Mouse (Mus musculus): ENCODE measurements around the gene March9. TPM values are rescaled to one million over a fixed set of nuclear protein-coding genes. Genes with fewer than 3 reads are reported as not detected.

March9 gene
- 0.16 and 0.39 TPM in 2 replicates for polyA plus RNA-seq (2014; fragmentation: Nextera tagmentation; extraction: Ambion mirVana)

DNA sequence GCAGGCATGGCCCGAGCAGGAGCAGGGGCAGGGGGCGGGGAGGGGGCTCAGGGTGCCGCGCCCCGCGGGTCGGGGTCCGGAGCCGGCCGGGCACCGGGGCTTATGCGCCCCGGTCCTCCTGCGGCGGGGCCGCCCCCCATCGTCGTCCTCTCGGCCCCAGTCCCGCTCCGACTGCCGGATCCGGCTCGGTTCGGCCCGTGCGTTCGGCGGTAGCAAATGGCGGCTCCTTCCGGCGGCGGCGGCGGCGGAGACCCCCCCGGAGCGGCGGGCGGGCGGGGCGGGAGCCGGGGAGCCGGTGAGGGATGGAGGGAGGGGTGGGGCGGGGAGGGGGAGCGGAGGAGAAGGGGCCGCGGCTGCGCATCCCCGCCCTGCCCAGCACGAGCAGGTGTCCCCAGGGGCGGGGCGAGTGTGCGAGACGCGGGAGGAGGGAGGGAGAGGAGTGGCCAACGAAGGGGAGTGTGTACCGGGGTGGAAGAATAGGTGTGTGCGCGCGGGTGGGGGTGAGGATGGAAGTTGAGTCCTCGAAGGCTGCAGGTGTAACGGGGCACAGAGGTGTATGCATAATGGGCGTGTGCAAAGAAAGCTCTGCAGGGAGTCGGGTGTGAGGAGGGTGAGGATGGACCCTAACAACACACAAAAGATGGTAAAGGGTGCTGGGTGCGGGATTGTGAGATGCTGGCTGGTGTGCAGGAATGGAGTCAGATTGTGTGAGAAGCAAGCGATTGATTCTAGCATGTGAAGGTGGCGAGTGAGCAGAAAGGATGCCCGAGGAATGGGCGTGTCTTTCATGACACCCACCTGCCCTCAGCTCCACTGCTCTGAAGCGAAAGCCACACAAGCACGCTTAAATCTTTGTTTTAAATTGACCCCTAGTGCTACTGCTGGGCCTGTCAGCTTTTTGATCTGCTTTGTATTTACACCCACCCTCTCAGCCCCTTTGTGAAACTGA, at the start of gene March9:
Gene March9 (minus strand): TSS at position 217 of the 949 bp plus-strand sequence.
- Histone ChIP-seq H3K9ac (ENCODE audit: low read length) (peak within 1 kb of the TSS; percentile 78), H3K9me3 (ENCODE audit: control insufficient read depth, low read length) (no peaks in the 10 kb centered on the region), H3K27me3 (ENCODE audit: control insufficient read depth, insufficient read depth, low read length) (peaks cover 39% of the 10 kb centered on the region), H3K4me3 (ENCODE audit: control insufficient read depth in 1 of 2, insufficient read depth in 1 of 2, low read depth in 1 of 2, low read length in 2 of 2) (peak within 1 kb of the TSS; percentile 56 to 77), H3K4me2 (ENCODE audit: low read length) (peak within 1 kb of the TSS; percentile 99), H3K4me1 (ENCODE audit: control insufficient read depth in 2 of 2, insufficient read depth in 2 of 2, low read length in 2 of 2) (peaks cover 9 to 27% of the 10 kb centered on the region in 2 experiments), H3K36me3 (ENCODE audit: control insufficient read depth, insufficient read depth, low read length) (peaks cover 11% of the 10 kb centered on the region), H3K27ac (replicated peaks in 1 of 2; ENCODE audit: control insufficient read depth in 1 of 2, insufficient read depth in 1 of 2, low read depth in 2 of 2, low read length in 2 of 2) (no peak within 1 kb of the TSS)
- 2% methylated on average over 54 of the region's 72 CpGs for WGBS
- no peak for ATAC-seq (ENCODE audit: insufficient number of reproducible peaks, insufficient read depth, low FRiP score, low read depth)

DNA sequence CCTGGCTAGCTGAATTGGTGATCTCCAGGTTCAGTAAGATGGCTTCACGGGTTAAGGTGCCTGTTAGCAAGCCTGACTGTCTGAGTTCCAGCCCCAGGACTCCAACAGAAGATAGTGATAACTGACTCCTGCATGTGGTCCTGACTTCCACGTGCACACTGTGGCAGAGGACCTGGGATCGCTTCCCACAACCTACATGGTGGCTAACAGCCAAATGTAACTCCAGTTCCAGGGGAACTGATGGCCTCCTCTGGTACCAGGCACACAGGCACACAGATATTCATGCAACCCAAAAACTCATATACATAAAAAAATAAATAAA, 48.2 kb upstream of the March9 start:
- no peaks in the 10 kb centered on the region for H3K27me3 ChIP-seq (ENCODE audit: control insufficient read depth, insufficient read depth, low read length)
- no peak overlapping the region for H3K27ac ChIP-seq (replicated peaks in 1 of 2; ENCODE audit: control insufficient read depth in 1 of 2, insufficient read depth in 1 of 2, low read depth in 2 of 2, low read length in 2 of 2)
- no peak overlapping the region for H3K4me3 ChIP-seq (ENCODE audit: control insufficient read depth in 1 of 2, insufficient read depth in 1 of 2, low read depth in 1 of 2, low read length in 2 of 2)
- H3K4me2 ChIP-seq (ENCODE audit: low read length), result no peak overlapping the region
- no peak for ATAC-seq (ENCODE audit: insufficient number of reproducible peaks, insufficient read depth, low FRiP score, low read depth)
- peaks cover 25% of the 10 kb centered on the region for H3K36me3 ChIP-seq (ENCODE audit: control insufficient read depth, insufficient read depth, low read length)
- H3K9me3 ChIP-seq (ENCODE audit: control insufficient read depth, low read length), result no peaks in the 10 kb centered on the region
- no peaks in the 10 kb centered on the region for H3K4me1 ChIP-seq (ENCODE audit: control insufficient read depth in 2 of 2, insufficient read depth in 2 of 2, low read length in 2 of 2)
- no peak overlapping the region for H3K9ac ChIP-seq (ENCODE audit: low read length)
- 70% methylated on average over 3 of the region's 3 CpGs for WGBS

DNA sequence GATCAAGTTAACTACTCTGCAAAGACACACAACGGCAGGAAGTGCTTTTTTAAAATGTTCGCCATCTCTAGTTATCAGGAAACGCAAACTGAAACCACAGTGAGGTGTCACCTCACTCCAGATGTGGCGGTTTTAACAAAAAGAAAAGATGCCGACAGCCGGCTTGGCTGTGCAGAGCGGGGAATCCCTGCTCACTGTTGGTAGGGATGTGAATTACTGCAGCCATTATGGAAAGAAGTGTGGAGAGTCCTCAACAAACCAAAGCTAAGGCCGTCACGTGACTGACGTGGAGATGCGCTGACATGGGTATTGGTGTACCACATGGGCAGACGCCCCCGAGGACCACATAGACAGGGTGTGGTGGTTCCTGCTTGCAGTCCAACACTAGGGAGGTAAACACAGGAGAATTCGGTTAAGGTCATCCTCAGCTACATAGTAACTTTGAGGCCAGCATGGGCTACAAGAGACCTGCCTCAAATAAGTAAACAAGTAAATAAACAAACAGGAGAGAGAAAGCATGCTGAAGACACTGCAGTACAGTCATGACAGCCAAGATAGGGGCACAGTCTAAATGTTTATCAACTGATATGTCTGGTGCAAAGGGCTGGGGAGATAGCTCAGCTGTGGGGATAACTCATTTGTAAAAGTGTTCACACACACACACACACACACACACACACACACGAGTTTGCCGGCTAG, 47.7 kb upstream of the March9 start:
- no peak overlapping the region for H3K9ac ChIP-seq (ENCODE audit: low read length)
- H3K27me3 ChIP-seq (ENCODE audit: control insufficient read depth, insufficient read depth, low read length), result no peaks in the 10 kb centered on the region
- no peaks in the 10 kb centered on the region for H3K9me3 ChIP-seq (ENCODE audit: control insufficient read depth, low read length)
- H3K36me3 ChIP-seq (ENCODE audit: control insufficient read depth, insufficient read depth, low read length), result peaks cover 20% of the 10 kb centered on the region
- no peak for ATAC-seq (ENCODE audit: insufficient number of reproducible peaks, insufficient read depth, low FRiP score, low read depth)
- 85% methylated on average over 16 of the region's 16 CpGs for WGBS
- H3K4me2 ChIP-seq (ENCODE audit: low read length), result no peak overlapping the region
- H3K27ac ChIP-seq (replicated peaks in 1 of 2; ENCODE audit: control insufficient read depth in 1 of 2, insufficient read depth in 1 of 2, low read depth in 2 of 2, low read length in 2 of 2), result no peak overlapping the region
- no peaks in the 10 kb centered on the region for H3K4me1 ChIP-seq (ENCODE audit: control insufficient read depth in 2 of 2, insufficient read depth in 2 of 2, low read length in 2 of 2)
- no peak overlapping the region for H3K4me3 ChIP-seq (ENCODE audit: control insufficient read depth in 1 of 2, insufficient read depth in 1 of 2, low read depth in 1 of 2, low read length in 2 of 2)

DNA sequence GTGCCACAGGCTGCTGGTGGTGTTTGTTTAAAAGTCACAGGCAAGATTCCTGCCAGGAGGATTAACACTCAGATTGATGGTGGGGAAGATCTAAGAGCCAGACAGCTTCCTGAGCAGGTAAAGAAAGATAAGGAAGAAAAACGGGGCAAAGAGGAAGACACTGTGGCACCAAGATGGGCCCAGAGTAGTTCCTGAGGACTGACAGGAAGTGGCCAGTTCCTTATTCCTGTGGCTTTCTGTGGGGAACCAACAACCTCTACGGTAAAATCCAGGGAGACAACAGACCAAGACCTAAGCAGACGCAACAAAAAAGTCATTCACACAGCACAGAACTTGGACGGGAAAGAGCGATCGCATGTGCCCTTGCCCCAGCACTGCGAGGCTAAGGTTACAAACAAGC, 43.6 kb upstream of the March9 start:
- Histone ChIP-seq H3K36me3 (ENCODE audit: control insufficient read depth, insufficient read depth, low read length) (peaks cover 28% of the 10 kb centered on the region), H3K27ac (replicated peaks in 1 of 2; ENCODE audit: control insufficient read depth in 1 of 2, insufficient read depth in 1 of 2, low read depth in 2 of 2, low read length in 2 of 2) (no peak overlapping the region), H3K27me3 (ENCODE audit: control insufficient read depth, insufficient read depth, low read length) (no peaks in the 10 kb centered on the region), H3K4me2 (ENCODE audit: low read length) (no peak overlapping the region), H3K9ac (ENCODE audit: low read length) (no peak overlapping the region), H3K9me3 (ENCODE audit: control insufficient read depth, low read length) (no peaks in the 10 kb centered on the region), H3K4me1 (ENCODE audit: control insufficient read depth in 2 of 2, insufficient read depth in 2 of 2, low read length in 2 of 2) (no peaks in the 10 kb centered on the region), H3K4me3 (ENCODE audit: control insufficient read depth in 1 of 2, insufficient read depth in 1 of 2, low read depth in 1 of 2, low read length in 2 of 2) (no peak overlapping the region)
- 71% methylated on average over 7 of the region's 7 CpGs for WGBS
- ATAC-seq (ENCODE audit: insufficient number of reproducible peaks, insufficient read depth, low FRiP score, low read depth), result no peak

DNA sequence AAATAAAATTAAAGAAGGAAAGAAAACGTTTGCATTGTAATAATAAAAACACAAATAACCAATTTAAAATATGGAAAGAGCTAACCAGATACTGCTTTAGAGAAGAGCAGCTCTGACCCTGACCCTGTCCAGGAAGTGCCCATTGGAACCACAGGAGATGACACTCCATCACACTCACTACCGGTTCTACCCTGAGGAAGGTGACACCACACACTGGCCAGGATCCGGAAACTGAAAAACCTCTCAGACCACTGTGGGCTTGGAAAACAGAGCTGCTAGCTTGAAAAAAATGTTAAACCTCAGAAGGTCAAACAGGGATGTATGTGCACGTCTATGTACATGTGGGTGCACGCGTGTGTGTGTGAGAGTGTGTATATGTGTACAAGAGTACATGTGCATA, 41.2 kb upstream of the March9 start:
- no peak overlapping the region for H3K4me3 ChIP-seq (ENCODE audit: control insufficient read depth in 1 of 2, insufficient read depth in 1 of 2, low read depth in 1 of 2, low read length in 2 of 2)
- 76% methylated on average over 6 of the region's 6 CpGs for WGBS
- no peaks in the 10 kb centered on the region for H3K9me3 ChIP-seq (ENCODE audit: control insufficient read depth, low read length)
- no peaks in the 10 kb centered on the region for H3K4me1 ChIP-seq (ENCODE audit: control insufficient read depth in 2 of 2, insufficient read depth in 2 of 2, low read length in 2 of 2)
- no peak overlapping the region for H3K27ac ChIP-seq (replicated peaks in 1 of 2; ENCODE audit: control insufficient read depth in 1 of 2, insufficient read depth in 1 of 2, low read depth in 2 of 2, low read length in 2 of 2)
- H3K9ac ChIP-seq (ENCODE audit: low read length), result no peak overlapping the region
- ATAC-seq (ENCODE audit: insufficient number of reproducible peaks, insufficient read depth, low FRiP score, low read depth), result no peak
- peaks cover 36% of the 10 kb centered on the region for H3K36me3 ChIP-seq (ENCODE audit: control insufficient read depth, insufficient read depth, low read length)
- no peaks in the 10 kb centered on the region for H3K27me3 ChIP-seq (ENCODE audit: control insufficient read depth, insufficient read depth, low read length)
- no peak overlapping the region for H3K4me2 ChIP-seq (ENCODE audit: low read length)

DNA sequence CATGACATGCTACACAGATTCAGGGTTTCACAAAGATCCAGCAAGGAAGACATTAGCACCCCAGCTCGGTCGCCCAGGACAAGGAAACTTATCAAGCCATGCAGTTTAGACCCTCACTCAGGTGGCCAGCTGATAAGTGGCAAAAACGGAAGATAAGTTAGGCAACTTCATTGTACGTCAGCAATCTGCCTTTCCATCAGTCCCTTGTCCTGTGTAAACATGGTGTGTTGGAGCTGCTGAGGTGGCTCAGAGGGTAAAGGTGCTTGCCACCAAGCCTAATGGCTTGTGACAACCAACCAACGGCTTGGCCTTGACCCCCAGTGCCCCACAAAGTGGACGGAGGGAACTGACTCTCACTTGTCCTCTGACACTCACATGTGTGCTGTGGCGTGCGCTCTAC, 40.4 kb upstream of the March9 start:
- no peak overlapping the region for H3K4me2 ChIP-seq (ENCODE audit: low read length)
- no peak overlapping the region for H3K27ac ChIP-seq (replicated peaks in 1 of 2; ENCODE audit: control insufficient read depth in 1 of 2, insufficient read depth in 1 of 2, low read depth in 2 of 2, low read length in 2 of 2)
- no peaks in the 10 kb centered on the region for H3K4me1 ChIP-seq (ENCODE audit: control insufficient read depth in 2 of 2, insufficient read depth in 2 of 2, low read length in 2 of 2)
- WGBS, result 70% methylated on average over 8 of the region's 8 CpGs
- H3K4me3 ChIP-seq (ENCODE audit: control insufficient read depth in 1 of 2, insufficient read depth in 1 of 2, low read depth in 1 of 2, low read length in 2 of 2), result no peak overlapping the region
- no peak overlapping the region for H3K9ac ChIP-seq (ENCODE audit: low read length)
- no peaks in the 10 kb centered on the region for H3K27me3 ChIP-seq (ENCODE audit: control insufficient read depth, insufficient read depth, low read length)
- peaks cover 34% of the 10 kb centered on the region for H3K36me3 ChIP-seq (ENCODE audit: control insufficient read depth, insufficient read depth, low read length)
- no peak for ATAC-seq (ENCODE audit: insufficient number of reproducible peaks, insufficient read depth, low FRiP score, low read depth)
- no peaks in the 10 kb centered on the region for H3K9me3 ChIP-seq (ENCODE audit: control insufficient read depth, low read length)

DNA sequence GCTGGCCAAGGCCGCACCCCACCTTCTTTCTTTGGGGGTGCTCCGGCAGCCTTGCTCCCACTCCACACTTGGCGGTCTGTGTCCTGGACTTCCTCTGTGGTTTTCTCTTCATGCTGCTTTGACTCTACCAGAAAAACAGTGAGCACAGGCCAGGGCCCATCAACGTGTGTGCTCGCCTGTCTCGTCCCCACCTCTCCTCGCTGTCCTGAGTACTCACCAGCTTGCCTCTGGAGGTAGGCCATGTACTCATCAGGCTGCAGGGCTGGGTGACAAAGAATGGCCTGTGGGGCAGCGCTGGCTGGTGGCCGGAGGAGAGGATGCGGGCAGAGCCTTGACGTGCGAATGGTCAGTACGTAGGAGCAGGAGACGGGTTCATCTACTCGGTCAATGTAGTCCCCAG, 39.9 kb upstream of the March9 start:
- peaks cover 2 to 4% of the 10 kb centered on the region in 2 experiments for H3K4me1 ChIP-seq (ENCODE audit: control insufficient read depth in 2 of 2, insufficient read depth in 2 of 2, low read length in 2 of 2)
- 90% methylated on average over 15 of the region's 15 CpGs for WGBS
- H3K4me2 ChIP-seq (ENCODE audit: low read length), result no peak overlapping the region
- H3K9ac ChIP-seq (ENCODE audit: low read length), result no peak overlapping the region
- H3K4me3 ChIP-seq (ENCODE audit: control insufficient read depth in 1 of 2, insufficient read depth in 1 of 2, low read depth in 1 of 2, low read length in 2 of 2), result no peak overlapping the region
- no peaks in the 10 kb centered on the region for H3K9me3 ChIP-seq (ENCODE audit: control insufficient read depth, low read length)
- peaks cover 34% of the 10 kb centered on the region for H3K36me3 ChIP-seq (ENCODE audit: control insufficient read depth, insufficient read depth, low read length)
- no peak for ATAC-seq (ENCODE audit: insufficient number of reproducible peaks, insufficient read depth, low FRiP score, low read depth)
- H3K27me3 ChIP-seq (ENCODE audit: control insufficient read depth, insufficient read depth, low read length), result no peaks in the 10 kb centered on the region
- no peak overlapping the region for H3K27ac ChIP-seq (replicated peaks in 1 of 2; ENCODE audit: control insufficient read depth in 1 of 2, insufficient read depth in 1 of 2, low read depth in 2 of 2, low read length in 2 of 2)
